Mouse (Mus musculus): ENCODE measurements around the gene Rwdd3. TPM values are rescaled to one million over a fixed set of nuclear protein-coding genes. Genes with fewer than 3 reads are reported as not detected.

Rwdd3 gene
- total RNA-seq (2014; fragmentation: Nextera tagmentation) (8.9 and 14.4 TPM in 2 replicates), total RNA-seq (2017) (11.2 and 12.6 TPM in 2 replicates), polyA plus RNA-seq (2012) (0.99 and 1.1 TPM in 2 replicates)

DNA sequence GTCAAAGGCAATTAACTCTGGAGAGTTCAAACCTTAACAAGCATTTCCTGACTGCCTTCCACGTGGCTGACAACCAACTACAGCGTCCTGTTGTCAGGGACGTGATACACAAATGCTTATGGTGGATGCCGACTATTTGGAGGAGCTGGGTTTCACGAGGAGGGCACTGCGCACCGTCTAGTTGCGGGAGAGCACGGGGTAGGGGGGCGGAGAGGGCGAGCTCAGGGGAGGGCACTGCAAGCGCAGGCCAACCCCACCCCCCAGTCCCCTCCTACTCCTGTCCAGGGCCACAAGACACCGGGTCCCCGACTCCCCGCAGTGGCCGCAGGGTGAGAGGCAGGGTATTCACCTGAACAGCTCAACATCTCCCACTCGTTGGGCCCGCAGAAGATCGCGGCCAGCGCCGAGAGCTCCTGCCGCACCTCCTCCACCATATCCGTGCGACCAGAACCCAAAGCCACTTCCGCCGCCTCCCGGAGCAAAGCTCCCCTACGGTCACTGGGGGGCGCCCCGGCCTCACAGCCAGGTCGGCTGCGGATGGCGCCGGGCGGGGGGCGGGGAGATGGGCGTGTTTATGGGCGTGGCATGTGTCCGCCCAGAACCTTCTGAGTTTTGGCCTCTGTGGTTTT lies at the start of gene Rwdd3:
TSS of gene Rwdd3 (minus strand) at position 453 of the 629 bp plus-strand sequence.
- Histone ChIP-seq H3K4me3 (ENCODE audit: low read depth, low read length) (peak within 1 kb of the TSS; percentile 91), H3K9me3 (replicated peaks) (peaks cover 3% of the 10 kb centered on the region; the same call in 1 of the 2 replicates), H3K4me1 (ENCODE audit: insufficient read depth, low read depth, low read length) (peaks cover 38% of the 10 kb centered on the region), H3K36me3 (replicated peaks) (peaks cover 24% of the 10 kb centered on the region), H3K27me3 (ENCODE audit: insufficient read depth, low read length) (no peaks in the 10 kb centered on the region)
- DNase-seq (ENCODE audit: low spot score) (peak; percentile 78), ATAC-seq (ENCODE audit: extremely low read depth, insufficient number of reproducible peaks, low FRiP score, poor library complexity, severe bottlenecking) (peak; percentile 86)
- TF ChIP-seq GATA2 (IDR thresholded peaks at IDR 0.05; ENCODE audit: borderline replicate concordance, low read depth, low read length) (no peak), GATA1 (IDR thresholded peaks at IDR 0.05; ENCODE audit: borderline replicate concordance, low read length) (no peak), TAL1 (conservative IDR thresholded peaks at IDR 0.05; ENCODE audit: low read depth, low read length) (no peak), POLR2AphosphoS5 (IDR thresholded peaks at IDR 0.05; ENCODE audit: insufficient replicate concordance, low read depth, low read length) (no peak), CTCF (IDR thresholded peaks at IDR 0.05; ENCODE audit: low read depth, low read length) (peak; percentile 45; the same call in 1 of the 2 replicates)

- Histone ChIP-seq H3K9me3 (replicated peaks) (no peaks in the 10 kb centered on the region), H3K4me3 (ENCODE audit: low read depth, low read length) (no peak overlapping the region), H3K27me3 (ENCODE audit: insufficient read depth, low read length) (no peaks in the 10 kb centered on the region), H3K36me3 (replicated peaks) (peaks cover 82% of the 10 kb centered on the region), H3K4me1 (ENCODE audit: insufficient read depth, low read depth, low read length) (peaks cover 9% of the 10 kb centered on the region)
- DNase-seq (ENCODE audit: low spot score), result no peak
- no peak for ATAC-seq (ENCODE audit: extremely low read depth, insufficient number of reproducible peaks, low FRiP score, poor library complexity, severe bottlenecking)
- TF ChIP-seq GATA2 (IDR thresholded peaks at IDR 0.05; ENCODE audit: borderline replicate concordance, low read depth, low read length), result no peak
- TF ChIP-seq GATA1 (IDR thresholded peaks at IDR 0.05; ENCODE audit: borderline replicate concordance, low read length), result no peak
- TF ChIP-seq CTCF (IDR thresholded peaks at IDR 0.05; ENCODE audit: low read depth, low read length), result no peak
- TF ChIP-seq TAL1 (conservative IDR thresholded peaks at IDR 0.05; ENCODE audit: low read depth, low read length), result no peak
- no peak for TF ChIP-seq POLR2AphosphoS5 (IDR thresholded peaks at IDR 0.05; ENCODE audit: insufficient replicate concordance, low read depth, low read length)
Measured at GRCm38 (mm10) chr3:121217011-121217410, 45.5 kb upstream of the Rwdd3 start.

DNA sequence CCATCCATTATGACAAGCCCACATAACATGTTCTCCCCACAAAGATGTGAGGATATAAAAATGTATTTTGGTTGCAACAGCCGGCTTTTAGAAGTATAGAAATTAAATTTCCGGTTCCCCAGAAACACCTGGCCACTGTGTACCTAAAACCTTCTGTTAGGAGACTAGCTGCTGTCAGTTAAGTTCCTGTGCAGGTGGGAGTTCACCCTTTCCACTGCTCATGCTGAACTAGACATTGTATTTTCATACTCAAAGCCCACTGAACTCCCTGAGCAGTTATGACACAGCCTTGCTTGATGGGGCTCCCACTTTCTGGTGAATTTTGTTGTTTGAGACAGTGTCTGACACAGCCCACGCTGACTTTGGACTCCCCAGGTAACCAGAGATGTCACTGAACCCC lies 42.0 kb upstream of the Rwdd3 start:
- Histone ChIP-seq H3K9me3 (replicated peaks) (no peaks in the 10 kb centered on the region), H3K27me3 (ENCODE audit: insufficient read depth, low read length) (no peaks in the 10 kb centered on the region), H3K4me1 (ENCODE audit: insufficient read depth, low read depth, low read length) (peaks cover 10% of the 10 kb centered on the region; the same call in 1 of the 2 replicates), H3K36me3 (replicated peaks) (peaks cover 80% of the 10 kb centered on the region), H3K4me3 (ENCODE audit: low read depth, low read length) (no peak overlapping the region)
- TF ChIP-seq CTCF (IDR thresholded peaks at IDR 0.05; ENCODE audit: low read depth, low read length) (no peak), TAL1 (conservative IDR thresholded peaks at IDR 0.05; ENCODE audit: low read depth, low read length) (no peak), POLR2AphosphoS5 (IDR thresholded peaks at IDR 0.05; ENCODE audit: insufficient replicate concordance, low read depth, low read length) (no peak), GATA1 (IDR thresholded peaks at IDR 0.05; ENCODE audit: borderline replicate concordance, low read length) (no peak), GATA2 (IDR thresholded peaks at IDR 0.05; ENCODE audit: borderline replicate concordance, low read depth, low read length) (no peak)
- DNase-seq (ENCODE audit: low spot score) (no peak), ATAC-seq (ENCODE audit: extremely low read depth, insufficient number of reproducible peaks, low FRiP score, poor library complexity, severe bottlenecking) (no peak)

DNA sequence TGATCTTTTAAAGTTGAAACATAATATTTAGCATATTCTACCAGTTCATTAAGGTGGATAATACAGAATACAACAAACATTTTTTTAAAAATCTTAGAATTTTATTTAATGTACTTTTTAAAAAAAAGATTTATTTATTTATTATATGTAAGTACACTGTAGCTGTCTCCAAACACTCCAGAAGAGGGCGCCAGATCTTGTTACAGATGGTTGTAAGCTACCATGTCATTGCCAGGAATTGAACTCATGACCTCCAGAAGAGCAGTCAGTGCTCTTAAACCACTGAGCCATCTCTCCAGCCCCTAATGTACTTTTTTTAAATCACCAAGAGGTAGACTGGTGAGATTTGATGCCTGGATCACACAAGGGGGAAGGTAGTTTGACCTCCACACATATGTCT lies 40.7 kb upstream of the Rwdd3 start:
- no peaks in the 10 kb centered on the region for H3K9me3 ChIP-seq (replicated peaks)
- no peak for ATAC-seq (ENCODE audit: extremely low read depth, insufficient number of reproducible peaks, low FRiP score, poor library complexity, severe bottlenecking)
- peaks cover 80% of the 10 kb centered on the region for H3K36me3 ChIP-seq (replicated peaks)
- H3K4me3 ChIP-seq (ENCODE audit: low read depth, low read length), result no peak overlapping the region
- H3K27me3 ChIP-seq (ENCODE audit: insufficient read depth, low read length), result no peaks in the 10 kb centered on the region
- peaks cover 8% of the 10 kb centered on the region; the same call in 1 of the 2 replicates for H3K4me1 ChIP-seq (ENCODE audit: insufficient read depth, low read depth, low read length)
- DNase-seq (ENCODE audit: low spot score), result no peak
- TF ChIP-seq POLR2AphosphoS5 (IDR thresholded peaks at IDR 0.05; ENCODE audit: insufficient replicate concordance, low read depth, low read length) (no peak), TAL1 (conservative IDR thresholded peaks at IDR 0.05; ENCODE audit: low read depth, low read length) (no peak), GATA2 (IDR thresholded peaks at IDR 0.05; ENCODE audit: borderline replicate concordance, low read depth, low read length) (no peak), GATA1 (IDR thresholded peaks at IDR 0.05; ENCODE audit: borderline replicate concordance, low read length) (no peak)

- Histone ChIP-seq H3K27me3 (ENCODE audit: insufficient read depth, low read length) (no peaks in the 10 kb centered on the region), H3K4me1 (ENCODE audit: insufficient read depth, low read depth, low read length) (peaks cover 11% of the 10 kb centered on the region; the same call in 1 of the 2 replicates), H3K4me3 (ENCODE audit: low read depth, low read length) (no peak overlapping the region), H3K9me3 (replicated peaks) (no peaks in the 10 kb centered on the region), H3K36me3 (replicated peaks) (peaks cover 72% of the 10 kb centered on the region)
- ATAC-seq (ENCODE audit: extremely low read depth, insufficient number of reproducible peaks, low FRiP score, poor library complexity, severe bottlenecking), result no peak
- DNase-seq (ENCODE audit: low spot score), result no peak
- TF ChIP-seq POLR2AphosphoS5 (IDR thresholded peaks at IDR 0.05; ENCODE audit: insufficient replicate concordance, low read depth, low read length) (no peak), GATA2 (IDR thresholded peaks at IDR 0.05; ENCODE audit: borderline replicate concordance, low read depth, low read length) (no peak), GATA1 (IDR thresholded peaks at IDR 0.05; ENCODE audit: borderline replicate concordance, low read length) (no peak), TAL1 (conservative IDR thresholded peaks at IDR 0.05; ENCODE audit: low read depth, low read length) (no peak), CTCF (IDR thresholded peaks at IDR 0.05; ENCODE audit: low read depth, low read length) (no peak)
Measured at GRCm38 (mm10) chr3:121208994-121209393, 37.5 kb upstream of the Rwdd3 start.

DNA sequence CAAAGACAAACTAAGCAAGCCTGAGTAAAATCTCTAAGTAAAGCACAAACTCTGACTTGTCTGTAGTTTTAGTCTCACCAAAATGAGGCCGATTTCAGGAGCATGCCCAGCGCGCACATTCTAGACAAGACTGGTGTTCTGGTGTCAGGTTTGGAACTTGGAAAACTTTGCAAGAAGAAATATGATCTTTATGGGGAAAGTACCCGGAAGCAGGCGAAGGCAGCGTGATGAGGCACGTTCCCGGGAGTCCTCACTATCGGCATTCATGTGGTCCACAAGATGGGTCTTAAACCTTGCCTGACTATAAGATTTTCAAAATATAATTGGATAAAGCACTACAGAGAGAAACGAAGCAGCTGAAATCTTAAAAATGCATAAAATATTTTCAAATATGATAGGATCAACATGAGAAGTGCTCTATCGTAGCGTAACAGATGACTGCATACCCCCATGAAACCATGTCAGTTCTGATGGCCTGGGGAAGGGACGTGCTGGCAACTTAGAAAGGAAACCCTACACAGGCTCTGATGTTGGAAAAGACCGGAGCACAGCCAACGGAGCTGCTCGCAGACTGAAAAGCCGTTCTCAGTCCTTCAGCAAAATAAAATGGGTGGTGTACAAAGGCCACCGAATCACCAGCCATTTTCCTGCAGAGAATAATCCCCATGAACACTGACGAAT lies 34.8 kb upstream of the Rwdd3 start:
- TF ChIP-seq POLR2AphosphoS5 (IDR thresholded peaks at IDR 0.05; ENCODE audit: insufficient replicate concordance, low read depth, low read length), result no peak
- no peak for TF ChIP-seq TAL1 (conservative IDR thresholded peaks at IDR 0.05; ENCODE audit: low read depth, low read length)
- TF ChIP-seq CTCF (IDR thresholded peaks at IDR 0.05; ENCODE audit: low read depth, low read length), result no peak
- no peak for TF ChIP-seq GATA2 (IDR thresholded peaks at IDR 0.05; ENCODE audit: borderline replicate concordance, low read depth, low read length)
- no peak for TF ChIP-seq GATA1 (IDR thresholded peaks at IDR 0.05; ENCODE audit: borderline replicate concordance, low read length)
- Histone ChIP-seq H3K27me3 (ENCODE audit: insufficient read depth, low read length) (no peaks in the 10 kb centered on the region), H3K9me3 (replicated peaks) (no peaks in the 10 kb centered on the region), H3K36me3 (replicated peaks) (peaks cover 60% of the 10 kb centered on the region), H3K4me1 (ENCODE audit: insufficient read depth, low read depth, low read length) (peaks cover 29% of the 10 kb centered on the region), H3K4me3 (ENCODE audit: low read depth, low read length) (no peak overlapping the region)
- no peak for ATAC-seq (ENCODE audit: extremely low read depth, insufficient number of reproducible peaks, low FRiP score, poor library complexity, severe bottlenecking)
- DNase-seq (ENCODE audit: low spot score), result no peak

All from G1E (cell line).